Mouse (Mus musculus): ENCODE measurements around the gene Dlg5. TPM values are rescaled to one million over a fixed set of nuclear protein-coding genes. Genes with fewer than 3 reads are reported as not detected.

Dlg5 gene
- polyA plus RNA-seq, 1 experiment from 2014 or later, result 31.5 TPM

DNA sequence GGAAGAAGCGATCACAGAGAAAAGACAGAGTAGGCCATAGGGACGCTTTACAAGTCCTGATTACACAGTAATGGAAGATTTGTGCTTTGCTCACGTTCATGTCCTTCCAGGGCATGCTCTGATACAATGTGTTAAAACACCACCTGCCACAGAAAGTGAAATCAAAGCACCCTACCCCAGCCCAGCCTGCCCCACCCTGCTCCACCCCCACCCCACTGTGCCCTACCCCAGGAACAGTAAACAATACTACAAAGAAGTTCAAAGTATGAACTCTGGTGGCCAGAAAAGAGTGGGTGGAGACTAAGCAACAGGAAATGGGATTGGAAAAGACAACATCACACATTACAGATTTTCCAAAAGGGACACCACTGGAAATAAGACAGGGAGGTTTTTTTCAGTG is 104.0 kb downstream of the Dlg5 start:
- Histone ChIP-seq H3K27ac (no peak overlapping the region), H3K9me3 (no peaks in the 10 kb centered on the region), H3K4me1 (no peaks in the 10 kb centered on the region), H3K4me2 (replicated peaks) (no peak overlapping the region), H3K27me3 (no peaks in the 10 kb centered on the region), H3K9ac (no peak overlapping the region), H3K4me3 (no peak overlapping the region), H3K36me3 (peaks cover 99% of the 10 kb centered on the region)
- no peak for ATAC-seq (ENCODE audit: low FRiP score, low read depth)
- WGBS, result 87% methylated on average over 3 of the region's 3 CpGs

DNA sequence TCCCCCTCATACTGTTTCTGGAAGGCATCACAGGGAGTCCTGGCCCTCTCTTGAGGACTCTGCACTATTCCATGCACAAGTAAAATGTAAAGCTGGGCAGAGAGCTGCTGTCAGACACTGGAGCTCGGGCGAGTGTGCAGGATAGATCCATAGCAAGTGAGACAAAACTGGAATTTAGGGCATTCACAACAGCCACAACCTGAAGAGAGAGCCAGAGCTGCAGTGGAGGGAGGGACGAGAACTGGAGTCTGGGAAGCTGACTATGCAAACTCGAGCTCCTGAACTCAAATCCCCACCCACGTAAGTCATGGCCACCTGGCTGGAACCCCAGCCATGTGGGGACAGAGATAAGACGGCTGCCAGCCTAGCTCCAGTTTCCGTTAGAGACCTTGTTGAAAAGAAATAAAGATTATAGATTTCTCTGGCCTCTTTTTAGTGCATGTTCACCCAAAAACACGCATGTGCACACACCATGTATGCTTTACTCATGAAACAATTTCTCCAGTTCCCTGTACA is 105.4 kb downstream of the Dlg5 start:
- Histone ChIP-seq H3K9me3 (no peaks in the 10 kb centered on the region), H3K36me3 (peaks cover 99% of the 10 kb centered on the region), H3K27ac (no peak overlapping the region), H3K4me3 (no peak overlapping the region), H3K4me1 (no peaks in the 10 kb centered on the region), H3K9ac (no peak overlapping the region), H3K4me2 (replicated peaks) (no peak overlapping the region), H3K27me3 (no peaks in the 10 kb centered on the region)
- ATAC-seq (ENCODE audit: low FRiP score, low read depth), result no peak
- 82% methylated on average over 8 of the region's 8 CpGs for WGBS

DNA sequence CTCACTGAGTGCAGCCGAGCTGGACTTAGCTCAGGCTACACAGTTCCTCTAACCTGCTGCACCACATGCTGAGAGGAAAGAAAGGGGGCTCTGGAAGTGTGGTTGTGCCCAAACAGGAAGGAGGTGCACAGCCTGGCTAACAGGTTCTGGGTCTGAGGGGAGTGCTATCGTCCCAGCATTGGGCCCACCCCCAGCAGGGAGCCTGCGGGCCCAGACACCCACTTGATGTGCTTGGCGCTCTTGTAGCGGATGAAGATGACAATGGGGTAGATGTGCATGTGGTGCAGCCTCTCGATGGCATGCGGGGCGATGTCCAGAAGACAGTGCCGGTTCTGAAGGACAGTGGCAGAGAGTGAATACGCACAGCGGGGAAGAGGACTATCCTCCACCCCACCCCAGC is 108.8 kb downstream of the Dlg5 start:
- Histone ChIP-seq H3K9ac (no peak overlapping the region), H3K4me3 (no peak overlapping the region), H3K4me1 (no peaks in the 10 kb centered on the region), H3K27me3 (no peaks in the 10 kb centered on the region), H3K4me2 (replicated peaks) (no peak overlapping the region), H3K36me3 (peaks cover 98% of the 10 kb centered on the region), H3K9me3 (no peaks in the 10 kb centered on the region), H3K27ac (no peak overlapping the region)
- WGBS, result 90% methylated on average over 11 of the region's 11 CpGs
- no peak for ATAC-seq (ENCODE audit: low FRiP score, low read depth)

DNA sequence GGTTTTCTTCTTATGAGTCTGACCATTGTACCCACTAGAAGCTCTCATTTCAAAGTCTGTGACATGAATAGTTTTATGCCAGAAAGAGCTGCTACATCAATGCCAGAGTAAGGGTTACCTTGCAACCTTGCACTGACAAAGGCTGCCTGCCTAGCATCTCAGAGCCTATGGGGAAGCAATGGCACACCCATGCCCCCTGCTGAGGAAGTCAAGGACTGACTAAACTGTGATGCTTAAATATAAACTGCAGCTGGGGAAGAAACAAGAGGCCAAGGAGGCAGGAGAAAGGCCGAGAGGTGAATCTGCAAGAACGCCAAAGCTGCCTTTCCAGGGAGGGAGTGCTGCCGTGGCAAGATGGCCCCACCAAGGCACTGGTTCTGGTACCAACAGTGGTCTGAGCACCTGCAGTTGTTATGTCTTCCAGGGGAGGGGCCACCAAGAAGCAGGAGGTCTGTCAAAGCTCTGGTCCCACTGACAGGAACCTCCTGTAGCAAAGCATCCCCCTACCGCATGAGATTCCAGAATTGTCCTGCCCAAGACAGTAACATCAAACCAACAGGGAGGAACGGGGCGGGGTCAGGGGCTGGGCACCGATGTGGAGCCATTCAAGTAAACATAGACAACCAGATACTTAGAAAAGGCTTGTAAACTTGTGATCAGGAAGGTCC is 111.0 kb downstream of the Dlg5 start:
- Histone ChIP-seq H3K27me3 (no peaks in the 10 kb centered on the region), H3K36me3 (peaks cover 78% of the 10 kb centered on the region), H3K4me1 (no peaks in the 10 kb centered on the region), H3K4me3 (no peak overlapping the region), H3K4me2 (replicated peaks) (no peak overlapping the region), H3K9ac (no peak overlapping the region), H3K9me3 (no peaks in the 10 kb centered on the region), H3K27ac (no peak overlapping the region)
- no peak for ATAC-seq (ENCODE audit: low FRiP score, low read depth)
- 84% methylated on average over 7 of the region's 7 CpGs for WGBS

DNA sequence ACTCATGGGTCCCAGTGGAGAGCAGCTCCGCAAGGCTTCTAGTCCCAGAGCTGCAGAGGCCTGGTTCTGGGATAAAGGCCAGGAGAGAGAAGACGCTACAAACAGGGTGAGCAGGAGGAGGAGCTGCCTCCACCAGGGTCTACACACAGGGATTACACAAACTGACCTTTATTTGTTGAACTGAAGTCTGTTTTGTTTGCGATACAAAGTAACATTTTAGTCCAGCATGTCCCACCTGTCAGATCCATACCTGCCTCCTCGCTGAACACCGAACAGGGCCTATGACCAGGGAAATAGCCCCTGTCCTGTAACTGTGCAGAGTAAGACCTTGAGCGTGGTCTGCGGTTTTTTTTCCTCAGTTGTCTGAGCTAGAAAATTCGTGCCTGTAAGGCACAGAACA is 111.9 kb downstream of the Dlg5 start:
- H3K4me3 ChIP-seq, result no peak overlapping the region
- H3K9ac ChIP-seq, result no peak overlapping the region
- H3K27ac ChIP-seq, result no peak overlapping the region
- no peak overlapping the region for H3K4me2 ChIP-seq (replicated peaks)
- H3K27me3 ChIP-seq, result no peaks in the 10 kb centered on the region
- H3K9me3 ChIP-seq, result no peaks in the 10 kb centered on the region
- H3K36me3 ChIP-seq, result peaks cover 68% of the 10 kb centered on the region
- no peak for ATAC-seq (ENCODE audit: low FRiP score, low read depth)
- H3K4me1 ChIP-seq, result no peaks in the 10 kb centered on the region
- 91% methylated on average over 8 of the region's 8 CpGs for WGBS

DNA sequence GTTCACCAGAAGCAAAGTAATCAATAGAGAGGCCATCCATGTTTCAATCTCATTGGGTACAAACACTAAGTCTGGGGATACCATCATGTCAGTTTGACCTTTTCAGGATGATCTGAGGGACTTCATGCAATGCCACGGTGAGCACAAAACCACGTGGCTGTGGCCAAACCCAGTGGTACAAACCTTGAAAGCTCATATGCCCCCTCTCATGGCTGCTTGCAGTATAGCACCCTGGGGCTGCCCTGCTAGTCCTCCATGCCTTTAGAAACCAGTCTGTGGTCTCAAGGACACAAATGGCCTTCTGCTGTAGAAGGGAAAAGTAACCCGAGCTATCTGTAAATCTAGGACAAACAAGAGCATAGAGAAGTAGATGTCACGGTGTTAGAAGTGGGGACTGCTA is 113.6 kb downstream of the Dlg5 start:
- Histone ChIP-seq H3K4me3 (no peak overlapping the region), H3K4me2 (replicated peaks) (no peak overlapping the region), H3K9ac (no peak overlapping the region), H3K36me3 (peaks cover 51% of the 10 kb centered on the region), H3K27me3 (no peaks in the 10 kb centered on the region), H3K9me3 (no peaks in the 10 kb centered on the region), H3K27ac (no peak overlapping the region), H3K4me1 (no peaks in the 10 kb centered on the region)
- ATAC-seq (ENCODE audit: low FRiP score, low read depth), result no peak
- WGBS, result 49% methylated on average over 4 of the region's 4 CpGs

DNA sequence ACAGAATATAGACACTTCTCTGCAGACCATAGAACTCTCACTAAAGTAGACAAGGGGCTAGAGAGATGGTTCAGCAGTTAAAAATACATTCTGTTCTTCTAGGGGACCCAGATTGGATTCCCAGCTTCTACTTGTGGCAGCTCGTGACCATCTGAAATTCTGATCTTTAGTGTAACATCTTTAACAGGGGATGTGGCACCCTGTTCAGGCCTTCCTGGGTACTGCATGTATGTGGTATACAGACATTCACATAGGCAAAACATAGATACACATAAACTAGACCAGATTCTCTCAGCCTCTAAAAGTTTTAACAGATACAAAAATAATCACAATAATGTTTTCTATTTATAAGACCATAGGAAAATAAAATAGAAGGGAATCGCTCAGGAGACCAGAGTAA is 120.7 kb downstream of the Dlg5 start:
- 78% methylated on average over 2 of the region's 2 CpGs for WGBS
- Histone ChIP-seq H3K4me3 (no peak overlapping the region), H3K27me3 (no peaks in the 10 kb centered on the region), H3K9me3 (no peaks in the 10 kb centered on the region), H3K4me1 (no peaks in the 10 kb centered on the region), H3K36me3 (no peaks in the 10 kb centered on the region), H3K27ac (no peak overlapping the region), H3K9ac (no peak overlapping the region), H3K4me2 (replicated peaks) (no peak overlapping the region)
- no peak for ATAC-seq (ENCODE audit: low FRiP score, low read depth)

DNA sequence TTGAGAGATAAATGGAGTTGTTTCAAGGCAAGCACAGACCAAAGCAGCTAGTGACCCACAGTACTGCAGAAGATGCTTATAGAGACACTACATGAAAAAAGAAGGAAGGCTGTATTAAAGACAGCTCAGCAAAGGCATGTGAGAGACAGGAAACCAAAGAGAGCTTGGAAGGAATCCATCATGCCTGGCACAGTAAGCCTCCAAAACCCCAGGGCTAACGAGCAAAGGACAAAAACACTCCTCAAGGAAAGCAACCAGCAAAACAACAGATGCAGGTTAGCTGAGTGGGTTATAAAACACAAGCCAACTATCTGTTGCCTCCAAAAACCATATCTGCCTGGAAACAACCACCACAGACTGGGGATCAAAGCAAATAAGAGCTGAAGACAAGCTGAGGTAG is 121.5 kb downstream of the Dlg5 start:
- no peak for ATAC-seq (ENCODE audit: low FRiP score, low read depth)

DNA sequence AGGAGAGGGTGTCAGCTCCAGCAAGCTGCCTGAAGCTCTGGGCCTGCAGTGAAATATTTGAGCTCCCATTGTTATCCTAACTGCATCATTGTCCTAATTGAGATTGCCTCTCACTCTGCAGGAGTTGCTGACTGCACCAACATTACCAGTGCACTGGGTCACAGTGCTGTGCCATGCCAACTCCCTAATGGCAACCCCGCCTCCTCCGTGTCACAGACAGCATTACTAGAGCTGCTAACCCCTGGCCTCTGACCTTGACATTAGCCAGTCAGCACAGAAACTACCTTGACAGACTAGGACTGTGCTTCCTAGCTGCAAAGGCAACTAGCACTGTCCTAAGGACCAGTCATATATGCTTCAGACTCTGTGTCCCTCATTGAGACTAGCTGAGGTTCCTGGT is 139.0 kb downstream of the Dlg5 start:
- 90% methylated on average over 2 of the region's 2 CpGs for WGBS

More for the DNA sequence above, 121.5 kb downstream of the Dlg5 start:
- 15% methylated on average over 1 of the region's 1 CpGs for WGBS
- no peak overlapping the region for H3K4me2 ChIP-seq (replicated peaks)
- H3K36me3 ChIP-seq, result no peaks in the 10 kb centered on the region
- no peak overlapping the region for H3K9ac ChIP-seq
- H3K4me1 ChIP-seq, result no peaks in the 10 kb centered on the region
- H3K27me3 ChIP-seq, result no peaks in the 10 kb centered on the region
- no peak overlapping the region for H3K27ac ChIP-seq
- H3K9me3 ChIP-seq, result no peaks in the 10 kb centered on the region
- H3K4me3 ChIP-seq, result no peak overlapping the region

DNA sequence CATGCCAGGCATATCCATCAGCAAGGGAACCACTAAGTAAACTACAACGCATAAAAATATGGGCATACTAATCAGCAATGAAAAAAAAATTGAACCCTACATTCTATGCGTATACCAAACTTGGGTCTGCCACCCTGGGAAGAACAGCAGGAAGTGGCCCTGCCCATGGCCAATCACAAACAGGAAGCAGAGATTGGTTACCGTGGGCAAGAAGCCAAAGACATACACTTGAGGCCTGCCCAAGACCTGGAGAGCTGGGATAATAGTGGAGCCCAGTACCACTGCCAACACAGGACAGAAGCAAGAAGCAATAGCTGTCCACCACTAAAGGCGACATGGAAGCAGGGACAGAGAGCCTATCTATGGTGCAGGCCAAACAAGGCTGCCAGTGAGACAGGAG is 146.9 kb downstream of the Dlg5 start:
- no peak overlapping the region for H3K27ac ChIP-seq
- peaks cover 5% of the 10 kb centered on the region; the same call in 1 of the 2 replicates for H3K4me1 ChIP-seq
- no peak overlapping the region for H3K4me3 ChIP-seq
- H3K36me3 ChIP-seq, result no peaks in the 10 kb centered on the region
- H3K9me3 ChIP-seq, result no peaks in the 10 kb centered on the region
- ATAC-seq (ENCODE audit: low FRiP score, low read depth), result no peak
- 84% methylated on average over 4 of the region's 4 CpGs for WGBS
- no peak overlapping the region for H3K9ac ChIP-seq
- H3K4me2 ChIP-seq (replicated peaks), result no peak overlapping the region
- H3K27me3 ChIP-seq, result no peaks in the 10 kb centered on the region

More for the DNA sequence above, 139.0 kb downstream of the Dlg5 start:
- ATAC-seq (ENCODE audit: low FRiP score, low read depth), result no peak
- H3K27ac ChIP-seq, result no peak overlapping the region
- no peak overlapping the region for H3K9ac ChIP-seq
- no peaks in the 10 kb centered on the region for H3K36me3 ChIP-seq
- H3K4me3 ChIP-seq, result no peak overlapping the region
- no peak overlapping the region for H3K4me2 ChIP-seq (replicated peaks)
- no peaks in the 10 kb centered on the region for H3K4me1 ChIP-seq
- no peaks in the 10 kb centered on the region for H3K9me3 ChIP-seq
- H3K27me3 ChIP-seq, result no peaks in the 10 kb centered on the region

DNA sequence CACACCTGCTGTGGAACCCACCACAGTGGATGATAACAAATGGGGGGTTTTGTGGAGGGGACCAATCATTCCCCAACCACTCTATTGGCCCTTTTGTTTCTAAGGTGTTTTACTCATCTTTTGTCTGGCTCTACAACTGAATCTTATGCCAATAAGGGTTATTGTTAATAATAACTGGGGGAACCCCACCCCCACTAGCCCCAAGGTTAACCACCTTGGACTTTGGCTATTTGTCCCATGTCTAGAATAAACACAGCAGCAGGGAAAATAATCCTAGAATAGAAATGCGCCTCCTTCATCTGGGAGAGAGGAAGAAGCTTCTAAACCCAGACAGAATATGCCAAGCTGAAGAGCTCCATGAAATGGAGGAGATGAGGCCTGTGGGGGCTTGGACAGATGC is 151.1 kb downstream of the Dlg5 start:
- Histone ChIP-seq H3K36me3 (no peaks in the 10 kb centered on the region), H3K4me1 (peaks cover 7% of the 10 kb centered on the region; the same call in 1 of the 2 replicates), H3K9ac (no peak overlapping the region), H3K4me3 (no peak overlapping the region), H3K9me3 (no peaks in the 10 kb centered on the region), H3K4me2 (replicated peaks) (no peak overlapping the region), H3K27ac (no peak overlapping the region), H3K27me3 (no peaks in the 10 kb centered on the region)
- WGBS, result 97% methylated on average over 1 of the region's 1 CpGs
- no peak for ATAC-seq (ENCODE audit: low FRiP score, low read depth)

DNA sequence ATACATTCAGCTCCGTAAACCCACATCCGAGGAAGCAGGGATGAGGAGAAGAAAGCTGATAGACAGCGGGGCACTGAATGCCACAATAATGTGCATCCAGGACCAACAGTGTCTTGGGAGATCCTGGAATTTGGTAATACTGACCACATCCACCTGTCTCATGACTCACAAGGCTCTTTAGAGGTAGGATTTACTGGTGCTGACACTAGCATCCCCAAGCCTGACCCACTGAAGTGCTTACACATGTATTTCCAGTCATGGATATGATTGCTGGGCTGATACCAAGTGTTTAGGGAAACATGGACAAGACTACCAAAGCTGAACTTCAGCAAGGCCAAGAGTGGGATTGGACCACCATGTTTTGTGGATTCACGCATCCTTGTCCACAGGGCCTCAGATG is 152.5 kb downstream of the Dlg5 start:
- H3K27me3 ChIP-seq, result no peaks in the 10 kb centered on the region
- WGBS, result 98% methylated on average over 4 of the region's 4 CpGs
- H3K9ac ChIP-seq, result no peak overlapping the region
- H3K36me3 ChIP-seq, result no peaks in the 10 kb centered on the region
- no peak overlapping the region for H3K4me2 ChIP-seq (replicated peaks)
- ATAC-seq (ENCODE audit: low FRiP score, low read depth), result no peak
- H3K27ac ChIP-seq, result no peak overlapping the region
- H3K4me3 ChIP-seq, result no peak overlapping the region
- H3K4me1 ChIP-seq, result peaks cover 7% of the 10 kb centered on the region; the same call in 1 of the 2 replicates
- no peaks in the 10 kb centered on the region for H3K9me3 ChIP-seq

DNA sequence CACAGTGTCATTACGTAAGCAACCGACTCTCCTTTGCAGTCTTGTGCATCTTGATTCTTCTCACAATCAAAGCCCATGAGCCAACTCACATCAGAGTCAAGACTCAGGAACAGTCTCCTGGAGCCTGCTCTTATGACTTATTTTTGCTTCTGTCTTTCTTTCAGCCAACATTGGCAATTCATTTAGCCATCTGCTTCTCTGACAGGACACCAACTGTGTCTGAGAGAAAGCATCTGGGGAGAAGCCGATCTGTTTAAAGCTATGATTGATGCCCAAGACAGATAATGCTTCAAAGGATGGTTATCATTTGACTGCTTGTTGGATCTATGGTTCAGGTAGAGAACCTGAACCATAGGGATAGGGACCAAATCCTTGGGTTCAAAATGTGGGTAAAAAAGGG is 153.3 kb downstream of the Dlg5 start:
- Histone ChIP-seq H3K4me3 (no peak overlapping the region), H3K4me2 (replicated peaks) (no peak overlapping the region), H3K4me1 (peaks cover 7% of the 10 kb centered on the region; the same call in 1 of the 2 replicates), H3K9me3 (no peaks in the 10 kb centered on the region), H3K9ac (no peak overlapping the region), H3K36me3 (no peaks in the 10 kb centered on the region), H3K27me3 (no peaks in the 10 kb centered on the region), H3K27ac (no peak overlapping the region)
- 88% methylated on average over 3 of the region's 3 CpGs for WGBS
- ATAC-seq (ENCODE audit: low FRiP score, low read depth), result no peak
